Mouse (Mus musculus): ENCODE results near the gene Pik3r4.
A peak's percentile ranks its signal among the peaks of the same experiment; 100 is the strongest.
"Not testable (repeated sequence)": the region's sequence is repeated elsewhere in the genome, so short reads cannot be mapped to it uniquely, and the experiment has no call there.

The Pik3r4 gene

GRCm38 (mm10) chr9:105642460-105643371 is at the start of gene Pik3r4:
Gene Pik3r4, plus strand, starts transcription at chr9:105642978.
- DNase-seq, result peak; percentile 95

GRCm38 (mm10) chr9:105598906-105599305 is 43.9 kb upstream of the Pik3r4 start:
- DNase-seq, result no peak

GRCm38 (mm10) chr9:105611980-105612771 is 30.6 kb upstream of the Pik3r4 start:
- DNase-seq, result no peak

DNA sequence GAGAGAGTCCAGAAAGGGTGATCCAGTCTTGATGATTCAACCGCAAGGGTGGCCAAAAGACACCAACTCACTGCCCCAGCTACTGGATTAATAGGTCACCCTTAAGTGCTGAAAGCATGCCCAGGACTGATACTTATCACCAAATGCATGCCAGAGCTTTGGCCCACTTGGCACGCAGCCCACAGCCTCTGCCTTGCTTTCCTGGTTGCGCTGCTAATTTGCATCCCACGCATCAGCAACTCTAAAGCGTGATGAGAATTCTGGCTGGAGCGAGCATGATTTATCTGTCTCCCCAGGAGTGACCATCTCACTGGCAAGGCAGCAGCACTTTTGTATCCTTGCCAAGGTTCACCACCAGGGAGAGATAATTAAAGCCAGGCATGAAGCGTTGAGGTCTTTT is 29.9 kb upstream of the Pik3r4 start:
- DNase-seq, result no peak

- DNase-seq, result no peak
Measured at GRCm38 (mm10) chr9:105615952-105616351, 26.8 kb upstream of the Pik3r4 start.

- peak; percentile 75 for DNase-seq
Measured at GRCm38 (mm10) chr9:105617274-105617673, 25.5 kb upstream of the Pik3r4 start.

DNA sequence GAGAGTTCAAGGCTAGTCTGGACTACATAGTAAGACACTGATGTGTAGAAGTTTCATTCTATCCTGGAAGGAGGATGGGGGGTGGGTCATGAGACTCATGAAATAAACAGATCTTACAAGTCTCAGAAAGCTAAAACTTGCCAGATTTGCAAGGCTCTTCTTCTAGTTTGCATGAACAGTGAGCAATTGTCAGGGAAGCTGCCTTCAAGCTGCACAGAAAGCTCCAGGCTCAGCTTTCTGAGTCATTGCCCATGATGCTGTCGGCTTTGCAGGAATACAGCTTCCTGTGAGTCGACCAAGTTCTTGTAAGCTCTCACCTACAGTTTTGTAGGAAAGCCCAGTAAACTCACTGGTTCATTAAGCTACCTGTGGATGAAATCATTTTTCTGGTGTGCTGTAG is 8.8 kb upstream of the Pik3r4 start:
- DNase-seq, result no peak

DNA sequence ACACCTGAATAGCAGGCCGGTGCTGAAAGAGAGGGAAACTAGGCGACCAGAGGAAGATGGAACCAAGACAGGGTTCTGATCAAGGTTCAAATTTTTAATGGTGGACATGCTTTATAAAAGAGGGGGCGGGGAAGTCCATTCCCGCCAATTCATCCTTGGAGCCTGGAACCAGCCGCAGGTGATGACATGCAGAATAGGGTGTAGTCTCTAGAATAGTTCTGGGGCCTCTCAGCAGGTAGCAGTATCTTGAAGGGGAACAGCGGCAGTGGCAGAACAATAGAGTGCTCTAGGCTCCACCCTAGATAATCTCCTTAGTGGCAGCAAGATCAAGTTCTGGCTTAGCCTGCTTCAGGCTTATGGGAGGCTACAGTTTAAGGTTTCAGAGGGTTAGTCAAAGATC is 1.4 kb upstream of the Pik3r4 start:
- DNase-seq, result not testable (repeated sequence)

DNA sequence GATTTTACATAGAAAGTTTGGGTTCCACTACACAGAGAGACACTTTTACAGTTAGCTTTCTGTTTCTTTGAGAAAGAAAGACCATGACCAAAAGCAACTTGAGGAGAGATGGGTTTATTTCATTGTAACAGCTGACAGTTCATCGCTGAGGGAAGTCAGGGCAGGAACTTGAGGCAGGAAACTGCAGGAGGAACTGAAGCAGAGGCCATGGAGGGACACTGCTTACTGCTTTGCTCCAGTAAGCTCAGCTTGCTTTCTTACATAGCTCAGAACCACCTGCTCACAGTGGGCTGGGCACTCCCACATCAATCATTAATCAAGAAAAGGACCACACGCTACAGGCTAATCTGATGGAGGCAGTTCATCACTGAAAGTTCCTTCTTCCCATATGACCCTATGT is 13.4 kb downstream of the Pik3r4 start:
- DNase-seq, result no peak

DNA sequence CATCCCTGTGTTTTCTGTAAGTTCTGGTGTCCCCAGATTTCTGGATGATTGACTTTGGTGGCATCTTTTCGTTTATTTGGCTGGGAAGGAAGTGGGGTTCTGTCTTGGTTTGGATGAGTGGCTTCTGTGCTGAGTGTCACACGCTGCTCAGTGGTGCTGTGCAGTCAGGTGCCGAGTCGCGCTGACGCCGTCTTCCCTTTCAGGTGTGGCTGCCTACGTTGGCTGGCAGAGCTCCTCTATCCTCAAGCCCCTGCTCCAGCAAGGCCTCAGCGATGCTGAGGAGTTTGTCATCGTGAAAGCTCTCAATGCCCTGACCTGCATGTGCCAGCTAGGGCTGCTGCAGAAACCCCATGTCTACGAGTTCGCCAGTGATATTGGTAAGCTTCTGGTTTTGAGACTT is 15.4 kb downstream of the Pik3r4 start:
- no peak for DNase-seq

DNA sequence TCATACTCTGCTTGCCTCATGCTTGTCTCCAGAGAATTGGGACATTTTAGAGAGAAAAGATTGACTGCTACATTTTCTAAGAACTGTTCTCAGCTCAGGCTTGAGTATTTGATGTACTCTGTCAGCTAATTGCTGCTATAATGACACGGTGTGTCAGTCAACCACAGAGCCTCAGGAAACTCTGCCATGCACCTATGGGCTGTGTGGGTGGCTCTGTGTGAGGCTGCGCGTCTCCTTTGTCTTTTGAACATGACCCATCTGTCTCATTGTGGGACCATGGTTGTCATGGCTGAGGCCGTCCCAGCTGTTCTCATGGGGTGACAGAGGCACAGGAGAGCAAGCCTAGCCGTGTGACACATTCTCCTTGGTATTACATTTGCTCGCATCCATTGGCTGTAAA is 17.1 kb downstream of the Pik3r4 start:
- no peak for DNase-seq

- no peak for DNase-seq
Measured at GRCm38 (mm10) chr9:105665269-105665668, 22.5 kb downstream of the Pik3r4 start.

DNA sequence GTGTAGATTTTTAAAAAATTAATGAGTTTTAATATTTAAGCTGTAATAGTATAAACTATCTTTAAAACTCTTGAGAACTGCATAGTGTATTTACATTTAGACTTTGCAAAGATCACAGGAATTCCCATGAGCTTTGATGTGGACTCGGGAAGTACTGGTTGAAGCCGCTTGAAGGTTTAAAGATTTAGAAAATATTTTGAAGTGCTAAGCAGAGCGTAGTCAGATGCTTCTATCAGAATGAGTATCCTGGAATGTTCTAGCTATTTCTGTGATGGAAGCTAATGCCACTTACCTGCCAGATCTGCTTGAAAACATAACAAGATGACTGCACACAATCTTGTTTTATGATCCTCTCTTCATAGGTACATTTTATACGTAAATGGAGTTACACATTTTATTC is 28.1 kb downstream of the Pik3r4 start:
- DNase-seq, result no peak

- DNase-seq, result no peak
Measured at GRCm38 (mm10) chr9:105672032-105672431, 29.3 kb downstream of the Pik3r4 start.

DNA sequence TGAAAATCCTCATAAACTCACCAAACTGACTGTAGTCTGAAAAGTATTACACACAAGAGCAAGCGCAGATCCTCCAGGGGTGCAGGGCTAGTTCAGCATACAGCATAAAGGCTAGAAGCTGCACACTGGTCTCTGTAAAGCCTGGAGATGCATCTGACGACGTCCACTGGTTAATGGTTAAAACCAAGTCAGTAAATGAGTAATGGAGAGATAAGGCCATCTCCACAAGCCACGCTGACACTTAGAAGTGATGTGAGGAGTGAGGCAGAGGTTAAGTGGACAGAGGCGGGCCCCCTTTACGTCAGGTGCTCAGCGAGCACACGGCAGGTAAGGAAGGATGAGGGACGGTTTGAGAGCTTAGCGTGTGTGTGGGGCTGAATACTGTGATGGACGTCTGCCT is 33.2 kb downstream of the Pik3r4 start:
- no peak for DNase-seq

- DNase-seq, result no peak
Measured at GRCm38 (mm10) chr9:105681386-105681785, 38.6 kb downstream of the Pik3r4 start.

- no peak for DNase-seq
Measured at GRCm38 (mm10) chr9:105684549-105685165, 41.9 kb downstream of the Pik3r4 start.

DNA sequence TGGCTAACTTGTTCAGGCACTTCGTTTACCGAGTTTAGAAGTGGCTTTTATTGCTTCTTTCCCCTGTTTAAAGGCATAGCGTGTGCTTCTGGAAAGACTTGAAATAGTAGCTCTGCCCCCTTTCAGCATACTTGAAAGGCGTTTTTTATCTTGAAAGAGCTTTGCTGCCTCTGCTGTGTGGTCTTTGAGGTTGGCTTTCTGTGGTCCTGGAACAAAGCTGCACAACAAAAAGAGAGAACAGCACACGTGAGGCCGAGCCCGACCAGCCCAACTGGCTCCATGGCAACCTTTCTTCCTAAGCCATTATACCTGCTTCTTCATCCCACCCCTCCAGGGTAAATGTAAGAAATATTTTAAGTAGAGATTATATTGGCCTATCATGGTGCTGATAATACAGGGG is 46.7 kb downstream of the Pik3r4 start:
- no peak for DNase-seq

DNA sequence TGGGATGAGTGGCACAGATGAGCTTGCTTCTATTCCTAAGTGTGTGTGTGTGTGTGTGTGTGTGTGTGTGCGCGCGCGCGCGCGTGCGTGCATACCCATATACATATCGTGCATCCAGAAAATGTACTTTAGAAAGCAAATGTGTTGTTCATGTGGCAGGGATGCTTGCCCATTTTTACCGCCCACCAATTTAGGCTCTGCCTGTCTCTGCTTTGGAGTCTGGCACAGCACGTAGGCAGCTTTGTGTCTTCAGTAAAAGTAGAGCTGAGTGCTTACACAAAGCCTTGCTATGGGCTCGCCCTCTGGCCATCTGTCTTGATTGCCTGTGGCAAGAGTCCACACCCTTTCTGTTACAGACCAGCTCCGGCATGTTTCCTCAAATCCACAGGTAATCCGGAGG is 49.7 kb downstream of the Pik3r4 start:
- DNase-seq, result no peak

- no peak for DNase-seq
Measured at GRCm38 (mm10) chr9:105693056-105693455, 50.3 kb downstream of the Pik3r4 start.

DNA sequence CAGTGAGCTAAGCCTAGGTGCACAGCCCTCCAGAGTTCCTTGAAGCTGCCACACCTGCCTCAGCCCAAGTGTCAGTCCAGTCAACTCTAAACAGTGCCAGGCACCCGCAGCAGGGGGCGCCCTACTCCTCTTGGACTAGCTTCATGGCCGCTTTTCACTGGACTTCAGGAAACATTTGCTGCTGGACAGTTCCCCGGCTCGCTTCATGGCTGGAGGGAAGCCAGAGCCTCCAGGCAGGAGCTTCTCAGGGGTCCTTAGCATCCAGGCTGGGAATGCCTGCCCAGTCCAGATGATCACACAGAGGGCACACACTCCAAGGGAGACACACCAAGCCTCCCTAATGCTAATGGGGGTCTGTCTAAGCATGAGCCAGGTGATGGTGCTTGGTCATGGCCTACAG is 51.1 kb downstream of the Pik3r4 start:
- peak; percentile 90 for DNase-seq

- no peak for DNase-seq
Measured at GRCm38 (mm10) chr9:105696818-105697564, 54.2 kb downstream of the Pik3r4 start.
